Mouse (Mus musculus) central nervous system, embryonic 18 days (tissue): Measurements from ENCODE around the gene Znhit6. TPM values are rescaled to one million over a fixed set of nuclear protein-coding genes. Genes with fewer than 3 reads are reported as not detected.

ENCODE experiments used
- polyA plus RNA-seq: library from polyadenylated mRNA; depleted of rRNA; stranded (reverse); fragments of >200 nt; gene quantifications from 2 replicates; pipeline ENCODE4 v1.2.3, GENCODE M21; 2012; rRNA removed

The Znhit6 gene
- polyA plus RNA-seq = 22.4 and 24.1 TPM in 2 replicates

GRCm38 (mm10) chr3:145575743-145576481 is at the start of gene Znhit6:
Znhit6 (plus strand) TSS chr3:145576205.

DNA sequence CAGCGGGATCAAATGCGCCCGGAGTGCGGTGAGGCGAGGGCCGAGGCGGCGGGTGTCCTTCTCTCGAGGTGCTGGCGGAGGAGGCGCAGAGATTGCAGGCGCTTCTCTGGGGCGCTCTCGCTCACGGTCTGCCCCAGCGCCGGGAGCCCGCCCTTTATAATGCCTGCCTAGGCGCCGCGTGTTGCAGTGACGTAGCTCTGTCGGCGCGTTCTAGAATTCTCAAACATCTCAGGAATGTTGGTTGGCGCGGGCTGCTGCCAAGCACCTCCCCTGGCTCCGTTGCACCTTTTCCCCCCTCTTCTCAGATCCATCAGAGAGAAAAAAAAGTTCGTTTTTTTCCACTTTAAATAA is 73.8 kb downstream of the Znhit6 start, which contains the start of gene Ccn1:
TSS of gene Ccn1 (minus strand) at position 130 of the 351 bp plus-strand sequence.

Other genes starting within 250 kb of the Znhit6 start
- 7.3 and 11.8 TPM in 2 replicates for gene Ccn1, start 73.8 kb downstream of the Znhit6 start, polyA plus RNA-seq
- 107 and 109 TPM in 2 replicates for gene Ddah1, start 182.5 kb downstream of the Znhit6 start, polyA plus RNA-seq